Mouse (Mus musculus): Measurements from ENCODE around the gene Tspan5.
A peak's percentile ranks its signal among the peaks of the same experiment; 100 is the strongest.

Gene Tspan5

DNA sequence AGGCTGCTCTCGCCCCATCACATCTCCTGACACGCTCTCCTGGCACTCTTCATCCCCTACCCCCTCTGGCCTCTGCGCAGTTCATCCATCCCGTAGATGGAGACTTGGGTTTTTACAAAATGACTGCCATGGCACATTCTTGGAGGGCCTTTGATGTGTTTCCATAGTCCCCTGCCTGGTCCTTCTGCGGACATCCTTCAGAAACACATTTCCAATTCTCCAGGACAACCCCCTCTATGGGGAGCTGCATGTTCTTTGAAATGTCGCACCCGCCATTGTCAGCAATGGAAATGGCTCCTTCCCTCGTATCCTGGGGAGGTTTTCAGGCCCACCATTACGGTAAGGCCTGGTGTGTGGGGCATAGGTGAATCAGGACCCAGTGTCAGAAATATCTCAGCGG lies 134.4 kb downstream of the Tspan5 start:
- DNase-seq (ENCODE audit: low read depth, low spot score) = no peak

DNA sequence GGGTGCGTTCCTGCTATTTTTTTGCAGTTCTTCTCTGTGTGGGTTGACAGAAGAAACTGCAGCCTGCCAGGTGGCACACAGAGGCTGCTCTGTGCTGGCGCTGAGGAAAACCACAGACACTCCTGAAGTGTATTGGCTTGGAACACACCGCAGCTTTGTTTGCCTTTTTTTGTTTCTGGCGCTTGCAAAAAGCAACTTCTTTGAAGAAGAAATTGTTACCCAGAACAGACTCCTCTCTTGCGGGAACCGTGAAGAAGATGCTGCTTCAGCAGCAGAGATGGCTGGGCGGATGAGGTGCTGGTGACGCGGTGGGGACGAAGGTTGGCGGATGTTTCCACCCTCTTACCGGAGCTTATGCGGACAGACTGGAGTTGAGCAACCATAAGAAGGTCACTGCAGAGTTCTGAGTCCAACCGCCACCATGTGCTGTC lies 135.0 kb downstream of the Tspan5 start:
- DNase-seq (ENCODE audit: low read depth, low spot score) = no peak

DNA sequence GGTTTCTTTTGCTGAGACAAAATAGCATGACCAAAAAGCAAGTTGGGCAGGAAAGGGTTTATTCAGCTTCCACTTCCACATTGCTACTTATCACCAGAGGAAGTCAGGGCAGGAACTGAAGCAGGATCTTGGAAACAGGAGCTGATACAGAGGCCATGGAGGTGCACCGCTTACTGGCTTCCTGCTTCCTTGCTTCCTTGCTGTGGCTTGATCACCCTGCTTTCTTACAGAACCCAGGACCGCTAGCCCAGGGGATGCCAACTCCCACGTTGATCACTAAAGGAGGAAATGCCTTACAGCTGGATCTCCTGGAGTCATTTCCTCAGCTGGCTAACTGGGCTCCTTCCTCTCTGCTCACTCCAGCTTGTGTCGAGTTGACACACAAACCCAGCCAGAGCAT lies 135.7 kb downstream of the Tspan5 start:
- no peak for DNase-seq (ENCODE audit: low read depth, low spot score)

DNA sequence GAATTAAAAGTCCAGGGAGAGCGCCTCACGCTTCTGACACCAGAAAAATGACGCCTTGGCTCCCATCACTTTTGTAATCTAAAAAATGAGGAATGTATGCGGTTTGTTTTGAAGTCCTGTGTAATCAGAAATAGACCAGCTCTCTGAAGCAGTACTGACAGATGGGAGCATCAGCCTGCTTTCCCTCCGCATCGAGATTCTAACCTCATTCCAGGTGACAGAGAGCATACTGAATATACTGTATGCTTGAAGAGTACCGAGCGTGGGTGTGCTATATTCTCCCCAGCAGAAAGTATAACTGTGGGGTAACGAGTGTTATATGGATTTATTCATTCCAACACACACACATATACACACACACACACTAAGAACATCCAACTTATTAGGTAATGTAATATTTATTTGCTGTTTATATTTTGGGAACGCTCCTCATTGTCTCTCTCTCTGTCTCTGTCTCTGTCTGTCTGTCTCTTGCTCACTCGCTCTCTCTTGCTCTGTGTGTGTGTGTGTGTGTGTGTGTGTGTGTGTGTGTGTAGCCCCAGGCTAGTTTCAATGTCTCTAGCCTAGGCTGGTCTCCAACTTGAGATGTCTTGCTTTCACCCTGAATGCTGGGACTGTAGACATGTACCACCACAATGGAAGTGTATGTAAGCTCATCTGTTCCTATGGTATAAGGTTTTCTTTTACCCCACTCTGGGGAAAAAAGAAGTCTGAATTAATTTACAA lies 139.2 kb downstream of the Tspan5 start:
- DNase-seq (ENCODE audit: low read depth, low spot score) = no peak

DNA sequence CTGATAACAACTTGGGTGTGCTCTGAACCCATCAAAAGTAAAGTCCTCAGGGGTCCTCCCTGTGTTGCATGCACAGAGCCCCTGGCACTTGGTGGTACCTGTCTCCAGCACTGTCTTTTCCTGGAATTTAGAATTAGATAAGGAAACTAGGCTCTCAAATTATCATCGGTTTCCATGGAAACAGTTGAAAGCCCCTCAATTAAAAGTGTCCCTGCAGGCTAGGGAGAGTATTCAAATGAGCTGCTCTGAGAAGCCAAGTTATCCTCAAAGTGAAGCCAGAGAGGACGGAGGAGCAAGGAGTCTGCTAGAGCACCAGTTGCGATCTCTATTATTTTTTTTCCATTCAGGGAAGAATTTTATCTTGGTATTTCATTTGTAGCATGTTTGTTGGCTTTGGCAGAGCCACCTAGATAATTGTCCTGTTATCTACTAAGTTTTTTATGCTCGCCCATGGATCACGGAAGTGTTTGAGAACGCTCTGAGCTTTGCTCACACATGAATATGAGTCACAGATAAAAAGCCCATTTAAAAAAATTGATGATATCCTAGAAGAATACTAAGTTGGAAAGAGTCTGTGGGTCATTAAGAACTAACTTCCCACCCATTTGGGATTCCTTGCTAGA lies 139.8 kb downstream of the Tspan5 start:
- no peak for DNase-seq (ENCODE audit: low read depth, low spot score)

DNA sequence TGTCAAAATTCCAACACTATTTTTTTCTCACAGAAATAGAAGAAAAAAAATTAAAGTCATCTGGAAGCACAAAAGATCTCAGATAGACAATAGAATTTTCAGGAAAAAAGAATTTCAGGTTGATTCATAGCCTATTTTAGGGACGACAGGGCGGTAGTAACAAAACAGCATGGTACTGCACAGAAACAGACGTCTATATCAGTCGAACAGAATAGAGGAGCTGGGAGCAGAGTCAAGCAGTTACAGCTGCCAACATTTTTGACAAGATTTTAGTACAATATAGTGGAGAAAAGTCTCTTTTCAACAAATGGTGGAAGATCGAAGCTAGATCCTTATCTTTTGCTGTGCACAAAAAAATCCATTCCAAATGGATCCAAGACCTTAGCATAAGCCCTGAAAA lies 144.1 kb downstream of the Tspan5 start:
- DNase-seq (ENCODE audit: low read depth, low spot score) = no peak

DNA sequence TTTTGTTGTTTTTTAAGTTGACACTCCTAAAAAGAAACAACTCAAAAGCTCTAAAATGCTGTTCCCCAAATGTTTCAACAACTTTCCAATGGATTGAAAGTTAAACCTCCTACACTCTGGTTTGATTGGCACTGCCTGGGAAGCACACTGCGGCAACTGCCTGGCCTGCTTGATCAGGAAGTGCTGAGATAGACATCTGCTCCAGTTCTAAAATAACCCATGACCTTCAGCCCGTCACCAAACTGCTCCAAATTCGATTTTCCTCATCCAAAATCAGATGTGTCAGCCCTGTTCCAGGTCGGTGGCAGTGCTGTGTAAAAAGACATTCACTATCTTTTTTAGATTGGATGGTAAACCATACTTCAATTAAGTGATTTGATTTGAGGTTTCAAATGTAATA lies 147.2 kb downstream of the Tspan5 start:
- peak; percentile 47 for DNase-seq (ENCODE audit: low read depth, low spot score)

DNA sequence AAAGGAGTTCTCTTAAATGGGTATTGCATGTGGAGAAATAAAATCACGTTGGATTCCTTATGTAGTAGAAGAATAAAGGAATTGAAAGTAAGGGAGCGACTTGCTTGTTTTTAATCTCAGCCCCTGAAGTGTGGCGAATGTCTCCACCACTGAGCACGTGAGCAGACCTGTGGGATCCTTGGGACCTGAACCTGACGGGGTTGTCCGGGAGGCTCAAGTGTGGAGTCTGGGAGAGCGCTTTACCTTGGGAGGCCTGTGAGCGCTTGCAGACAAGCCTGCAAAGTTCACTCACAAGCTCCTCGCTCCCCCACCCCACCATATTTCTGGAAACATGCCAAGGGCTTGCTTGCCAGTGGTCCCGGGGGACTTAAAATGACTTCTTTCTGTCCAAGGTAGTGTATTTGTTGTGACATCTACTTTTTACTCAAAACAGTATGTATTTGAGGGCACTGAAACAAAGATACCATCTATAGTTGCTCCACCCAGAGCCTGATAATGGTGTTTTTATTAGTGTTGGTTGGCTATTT lies 147.8 kb downstream of the Tspan5 start:
- DNase-seq (ENCODE audit: low read depth, low spot score) = no peak

DNA sequence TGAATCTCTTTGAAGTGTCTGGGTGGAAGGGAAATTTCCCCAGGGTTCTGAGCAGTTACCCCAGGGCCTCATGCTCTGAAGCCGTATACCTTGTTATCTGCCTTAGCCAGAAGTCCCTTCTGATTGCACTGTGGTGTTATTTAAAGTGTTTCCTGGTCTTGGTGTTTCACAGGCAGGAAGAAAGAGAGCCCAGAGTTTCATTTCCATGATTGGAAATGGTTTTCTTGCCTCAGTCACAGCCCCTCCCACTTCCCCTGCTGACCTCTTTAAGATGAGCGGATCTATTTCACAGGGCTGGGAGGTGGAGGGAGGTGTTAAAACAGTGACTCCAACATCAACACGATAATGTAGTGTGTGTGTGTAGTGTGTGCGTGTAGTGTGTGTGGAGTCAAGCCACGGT lies 151.5 kb downstream of the Tspan5 start:
- no peak for DNase-seq (ENCODE audit: low read depth, low spot score)

DNA sequence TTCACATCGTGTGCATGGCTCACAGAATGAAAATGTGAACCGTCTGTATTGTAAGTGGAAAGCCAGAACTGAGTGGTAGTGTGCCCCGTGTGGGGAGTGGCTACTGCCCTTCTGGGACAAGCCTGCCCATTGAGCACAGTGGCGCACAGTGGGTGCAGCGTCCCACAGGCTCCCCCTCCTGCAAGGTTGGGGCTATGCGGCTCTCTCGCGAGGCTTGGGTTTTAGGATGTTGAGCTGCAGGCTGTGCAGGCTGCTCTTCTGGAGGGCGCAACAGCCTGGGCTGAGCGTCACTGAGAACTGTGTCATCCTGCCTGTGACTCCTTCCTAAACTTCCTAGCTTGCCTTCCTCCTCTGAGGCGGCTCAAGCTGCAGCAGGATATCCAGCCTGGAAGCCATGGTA lies 155.5 kb downstream of the Tspan5 start:
- no peak for DNase-seq (ENCODE audit: low read depth, low spot score)

DNA sequence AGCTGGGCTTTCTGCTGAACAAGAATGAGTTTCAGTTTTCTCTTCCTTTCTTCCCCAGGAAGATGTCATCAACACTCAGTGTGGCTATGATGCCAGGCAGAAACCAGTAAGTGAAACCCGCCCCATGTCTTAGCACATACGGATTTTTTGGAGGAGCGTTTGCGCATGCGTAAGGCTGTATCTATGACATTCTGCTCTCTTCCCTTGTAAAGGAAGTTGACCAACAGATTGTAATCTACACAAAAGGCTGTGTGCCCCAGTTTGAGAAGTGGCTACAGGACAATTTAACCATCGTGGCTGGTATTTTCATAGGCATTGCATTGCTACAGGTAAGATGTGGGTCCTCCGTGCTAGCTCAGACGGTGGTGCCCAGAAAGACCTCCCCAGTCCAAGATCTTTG lies 156.1 kb downstream of the Tspan5 start:
- no peak for DNase-seq (ENCODE audit: low read depth, low spot score)

DNA sequence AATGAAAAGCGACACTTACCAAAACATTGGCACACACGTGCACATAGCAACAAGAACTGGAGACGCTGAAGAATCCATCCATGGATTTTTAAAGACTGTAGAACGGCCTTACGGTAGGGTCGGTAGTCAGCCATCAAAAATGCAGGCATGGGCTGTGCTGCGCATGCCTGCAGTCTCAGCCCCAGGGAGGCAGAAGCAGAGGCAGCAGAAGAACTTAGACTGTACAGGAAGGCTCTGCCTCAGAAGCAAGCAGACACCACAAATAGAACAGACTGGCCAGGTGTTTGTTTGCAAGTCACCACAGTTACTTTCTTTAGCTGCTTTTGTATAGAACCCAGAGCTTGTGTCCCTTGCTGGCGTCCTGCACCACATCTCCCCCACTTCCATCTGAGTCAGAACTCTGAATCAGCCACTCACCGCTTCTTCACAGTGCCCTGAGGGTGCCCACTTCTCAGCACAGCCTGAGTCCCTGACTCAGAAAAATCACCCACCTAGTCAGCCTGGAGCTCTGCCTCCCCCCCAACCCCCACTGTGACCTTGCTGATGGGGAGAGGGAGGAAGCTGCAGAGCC lies 158.7 kb downstream of the Tspan5 start:
- peak; percentile 68 for DNase-seq (ENCODE audit: low read depth, low spot score)

DNA sequence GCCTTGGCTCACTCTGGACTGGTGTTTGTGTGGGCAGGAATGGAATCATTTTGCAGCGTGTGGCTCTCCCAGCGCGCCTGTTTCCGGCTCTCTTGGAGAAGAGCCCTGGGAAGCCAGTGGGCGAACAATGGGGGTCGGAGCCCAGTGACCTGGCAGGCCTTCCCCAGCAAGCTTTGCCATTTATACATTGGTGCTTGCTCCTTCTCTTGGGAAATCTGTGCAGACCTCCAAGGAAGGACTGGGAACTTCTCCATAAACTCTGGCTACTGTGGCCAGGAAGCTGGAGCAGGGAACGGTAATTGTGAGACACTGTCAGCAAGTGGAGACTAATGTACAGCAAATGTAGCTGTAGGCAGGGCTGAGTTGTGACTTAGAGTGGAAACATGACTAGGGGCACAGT lies 163.7 kb downstream of the Tspan5 start:
- no peak for DNase-seq (ENCODE audit: low read depth, low spot score)

DNA sequence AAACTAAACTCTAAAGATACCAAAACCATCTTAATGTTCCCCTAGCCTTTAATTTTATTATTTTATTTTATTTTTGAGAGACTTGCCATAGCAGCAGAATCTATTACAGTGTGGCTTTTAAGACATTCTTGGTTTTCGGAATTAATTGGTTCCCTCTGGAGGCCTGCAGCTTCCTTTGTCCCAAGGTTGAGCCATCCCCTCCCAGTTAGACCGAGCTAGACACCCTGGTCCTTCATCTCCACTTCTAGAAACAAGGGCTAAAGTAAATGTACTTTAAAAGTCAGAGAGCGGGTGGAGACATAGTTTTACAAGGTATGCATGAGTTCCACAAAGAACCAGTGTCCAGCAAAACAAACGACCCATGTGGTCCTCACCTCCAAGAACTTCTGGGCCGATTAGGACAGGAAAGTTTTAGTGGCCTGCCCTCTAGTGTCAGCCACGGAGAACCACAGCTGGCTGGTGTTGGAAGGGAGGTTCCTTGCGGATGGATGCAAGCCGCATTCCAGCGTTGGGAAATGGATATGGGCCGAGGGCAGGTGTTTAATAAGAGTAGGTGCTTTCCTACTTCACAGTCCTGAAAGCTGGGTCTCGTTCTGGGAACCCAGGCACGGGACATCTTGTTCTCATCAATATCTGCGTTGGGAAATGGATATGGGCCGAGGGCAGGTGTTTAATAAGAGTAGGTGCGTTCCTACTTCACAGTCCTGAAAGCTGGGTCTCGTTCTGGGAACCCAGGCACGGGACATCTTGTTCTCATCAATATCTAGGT lies 164.3 kb downstream of the Tspan5 start:
- DNase-seq (ENCODE audit: low read depth, low spot score) = no peak

DNA sequence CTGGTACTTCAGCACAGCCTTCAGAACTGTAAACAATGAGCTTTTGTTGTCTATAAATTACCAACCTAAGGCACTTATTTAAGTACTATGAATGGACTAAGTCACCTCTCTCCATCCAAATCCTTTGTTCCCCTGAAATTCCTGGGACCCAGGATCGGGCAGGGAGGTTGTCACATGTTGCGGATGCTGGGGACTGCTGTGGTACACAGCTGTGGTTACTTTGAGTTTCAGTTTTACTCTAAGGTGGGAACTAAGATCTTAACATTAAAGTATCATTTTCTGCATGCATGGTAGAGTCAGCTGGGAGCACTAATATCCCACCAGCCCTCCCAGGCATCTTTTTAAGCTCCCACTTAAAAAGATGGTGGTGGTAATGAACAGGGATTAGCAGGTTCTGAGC lies 167.3 kb downstream of the Tspan5 start:
- no peak for DNase-seq (ENCODE audit: low read depth, low spot score)

DNA sequence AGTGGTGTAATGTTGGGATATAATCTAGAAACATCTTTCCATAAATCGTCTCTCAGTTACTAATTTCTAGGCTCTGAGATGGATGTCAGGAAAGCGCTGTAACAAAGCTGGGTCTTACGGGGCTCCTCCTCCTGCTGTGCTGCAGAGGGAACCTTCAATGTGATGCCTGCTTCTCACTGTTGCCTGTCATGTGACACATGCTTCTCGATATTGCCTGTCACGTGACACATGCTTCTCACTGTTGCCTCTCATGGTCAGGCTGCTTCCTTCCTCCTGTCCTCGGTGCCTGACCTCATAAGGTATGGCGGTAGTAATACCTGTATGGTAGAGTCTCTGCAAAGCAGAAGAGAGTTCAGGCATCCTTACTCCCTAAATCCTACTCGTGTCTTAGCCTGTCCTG lies 170.5 kb downstream of the Tspan5 start:
- no peak for DNase-seq (ENCODE audit: low read depth, low spot score)

DNA sequence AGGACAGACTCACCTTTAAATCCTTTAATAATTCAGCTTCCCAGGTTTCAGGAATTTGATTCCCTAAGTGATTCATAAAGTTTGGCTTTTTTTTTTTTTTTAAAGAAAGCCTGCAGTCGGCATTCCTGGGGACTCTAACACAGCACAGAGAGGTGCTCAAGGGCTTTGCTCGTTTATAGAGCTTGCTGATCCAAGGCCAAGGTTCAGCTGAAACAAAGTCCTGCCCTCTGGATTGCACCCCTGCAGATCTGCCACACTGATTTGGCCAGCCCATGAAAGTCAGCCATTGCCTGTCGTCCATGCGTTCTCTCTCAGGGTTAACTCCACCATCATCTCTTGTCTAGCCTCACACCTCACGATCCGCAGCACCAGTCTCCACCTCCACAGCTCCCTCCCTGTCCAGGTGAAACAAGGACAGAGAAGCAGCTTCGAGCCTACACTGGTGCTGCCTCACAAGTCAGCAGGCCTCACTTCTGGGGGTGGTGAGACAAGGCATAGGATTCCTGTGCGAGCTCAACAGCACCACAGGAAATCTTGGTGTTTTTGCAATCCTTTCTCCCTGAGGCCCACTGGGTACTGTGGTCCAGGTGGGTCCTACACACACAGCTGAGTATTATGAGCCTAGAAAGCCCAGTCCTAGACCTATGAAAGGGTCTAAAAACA lies 172.8 kb downstream of the Tspan5 start:
- DNase-seq (ENCODE audit: low read depth, low spot score) = no peak

DNA sequence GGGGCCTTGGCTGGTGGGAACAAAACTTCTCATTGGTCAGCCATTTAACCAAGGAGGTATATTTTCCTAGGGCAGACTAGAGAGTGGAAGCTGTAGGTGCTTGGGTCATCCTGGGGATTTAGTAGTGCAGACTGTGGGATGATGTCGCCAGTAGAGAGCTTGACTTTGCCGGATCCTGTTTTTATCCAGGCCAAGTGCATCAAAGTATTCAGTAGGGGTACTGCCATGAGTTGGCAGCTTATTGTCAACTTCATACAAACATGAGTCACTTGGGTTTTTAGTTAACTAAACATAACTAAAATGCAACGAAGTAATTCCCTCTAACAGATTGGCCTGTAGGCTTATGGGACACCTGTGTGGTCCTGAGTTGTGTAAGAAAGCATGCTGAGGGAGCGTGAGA lies 174.6 kb downstream of the Tspan5 start:
- no peak for DNase-seq (ENCODE audit: low read depth, low spot score)

DNA sequence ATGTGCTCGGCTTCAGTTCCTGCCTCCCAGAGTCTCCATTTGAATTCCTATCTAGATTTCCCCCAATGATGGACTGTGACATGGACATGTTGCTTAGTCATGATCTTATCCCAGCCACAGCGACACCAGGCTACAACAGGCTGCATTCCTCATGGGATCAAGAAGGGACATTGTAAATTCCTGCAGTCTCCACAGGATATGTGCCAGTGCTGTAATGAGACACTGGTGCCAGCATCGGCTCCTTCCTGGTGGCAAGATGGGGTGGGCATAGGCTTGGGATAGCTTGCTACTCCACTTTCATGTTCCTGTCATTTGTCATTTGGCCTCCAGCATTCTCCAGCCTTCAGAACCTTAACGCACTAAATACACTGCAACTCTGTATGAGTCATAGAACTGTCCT lies 175.0 kb downstream of the Tspan5 start:
- DNase-seq (ENCODE audit: low read depth, low spot score) = no peak

DNA sequence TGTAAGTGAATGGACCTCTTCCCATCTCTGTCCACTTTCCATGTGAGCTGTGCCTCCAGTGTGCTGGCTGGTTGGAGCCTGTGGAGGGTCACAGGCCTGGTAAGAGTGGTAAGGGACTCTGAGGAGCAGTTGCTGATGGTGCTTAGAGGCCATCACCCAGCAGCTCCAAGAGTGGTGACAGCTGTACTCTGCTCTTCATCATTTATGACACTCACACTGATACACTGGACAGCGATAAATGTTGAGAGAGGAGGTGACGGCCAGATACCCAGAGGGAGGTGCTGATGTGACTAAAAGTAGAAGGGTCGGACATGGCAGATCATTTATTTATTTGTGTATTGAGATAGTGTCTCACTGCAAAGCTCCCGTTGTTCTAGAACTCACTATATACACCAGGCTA lies 176.2 kb downstream of the Tspan5 start:
- DNase-seq (ENCODE audit: low read depth, low spot score) = no peak

DNA sequence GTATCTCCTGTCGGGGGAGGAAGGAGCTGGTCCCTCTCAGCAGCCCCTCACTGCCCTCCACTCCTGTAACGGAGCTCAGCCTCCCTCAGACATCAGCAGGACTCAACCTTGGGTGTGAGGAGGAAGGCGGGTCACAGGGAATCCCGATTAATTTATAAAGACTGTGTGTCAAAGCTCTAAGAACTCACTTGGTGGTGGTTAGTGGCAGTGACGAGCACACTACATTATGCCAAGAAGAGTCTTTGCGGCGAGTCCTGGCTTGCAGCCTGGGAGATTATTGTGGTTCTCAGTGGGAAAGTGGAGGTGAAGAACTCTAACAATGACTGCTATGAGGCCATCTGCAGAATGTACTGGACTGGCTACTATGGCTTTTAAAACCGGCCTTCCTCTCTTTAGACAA lies 184.2 kb downstream of the Tspan5 start:
- no peak for DNase-seq (ENCODE audit: low read depth, low spot score)

DNA sequence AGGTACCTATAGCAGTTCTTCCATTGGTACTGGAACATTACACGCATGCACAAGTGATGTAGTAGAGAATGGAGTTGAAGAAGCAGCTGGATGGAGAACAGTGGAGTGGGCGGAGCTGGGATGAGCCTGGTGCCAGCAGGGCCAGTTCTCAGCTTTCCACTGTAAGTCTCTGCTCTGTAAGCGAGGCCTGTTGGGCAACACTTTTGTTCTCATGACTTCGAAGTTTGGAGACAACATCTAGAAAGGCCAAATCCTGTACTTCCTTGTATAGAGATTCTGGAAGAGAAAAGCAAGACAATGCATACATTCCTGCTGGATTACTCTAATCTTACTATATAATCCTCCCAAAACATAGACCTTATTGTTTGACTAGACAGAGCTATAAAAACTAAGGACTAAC lies 185.4 kb downstream of the Tspan5 start:
- DNase-seq (ENCODE audit: low read depth, low spot score) = no peak

All from telencephalon, adult 2 months (tissue).